Mouse (Mus musculus) cerebellum, adult 18-20 months (tissue): ENCODE results near the gene Caml.
A peak's percentile ranks its signal among the peaks of the same experiment; 100 is the strongest.
"Not testable (repeated sequence)": the region's sequence is repeated elsewhere in the genome, so short reads cannot be mapped to it uniquely, and the experiment has no call there.

Experiments
- DNase-seq, 2 experiments: peaks; one replicate each; pipeline ENCODE4 v3.0.0; 2021

The Caml gene

DNA sequence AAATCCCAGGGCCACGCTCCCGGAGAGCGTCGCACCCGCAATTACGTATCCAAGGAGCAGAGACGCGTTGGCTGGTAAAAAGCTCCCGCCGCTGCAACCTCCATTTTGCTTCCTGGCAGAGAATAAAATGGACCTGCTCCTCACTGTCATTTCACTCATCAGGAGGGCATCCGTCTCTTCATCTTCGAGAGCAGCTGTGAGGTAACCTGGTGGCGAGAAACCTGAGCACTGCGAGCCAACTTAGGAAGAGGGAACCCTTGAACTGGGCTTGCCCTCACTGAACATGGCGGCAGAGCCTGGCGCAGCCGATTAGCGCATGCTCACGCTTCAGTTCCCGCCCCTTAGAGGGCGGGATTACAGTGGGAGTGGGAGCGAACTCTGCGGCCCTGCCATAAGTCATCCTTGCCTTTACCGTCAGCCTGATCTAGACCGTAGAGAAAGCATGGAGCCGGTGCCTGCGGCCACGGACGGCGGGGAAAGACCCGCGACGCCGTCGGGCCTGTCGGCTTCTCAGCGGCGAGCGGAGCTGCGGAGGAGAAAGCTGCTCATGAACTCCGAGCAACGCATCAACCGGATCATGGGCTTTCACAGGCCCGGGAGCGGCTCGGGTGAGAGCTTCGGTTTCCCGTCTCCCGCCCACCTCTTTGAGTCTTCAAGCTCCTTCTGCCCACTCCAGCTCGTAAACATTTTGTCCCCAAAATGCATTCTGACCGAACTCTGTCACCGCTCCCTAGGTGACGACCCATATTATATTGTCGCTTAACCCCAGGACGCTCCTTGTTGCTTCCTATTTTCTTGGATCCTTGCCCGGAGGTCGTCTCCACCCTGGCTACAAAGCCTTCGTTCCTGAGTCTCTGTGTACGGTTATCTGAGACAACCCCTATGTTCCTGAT is at the start of gene Caml:
Gene Caml (plus strand): TSS at position 357 of the 893 bp plus-strand sequence.
- DNase-seq: peak; percentile 89

DNA sequence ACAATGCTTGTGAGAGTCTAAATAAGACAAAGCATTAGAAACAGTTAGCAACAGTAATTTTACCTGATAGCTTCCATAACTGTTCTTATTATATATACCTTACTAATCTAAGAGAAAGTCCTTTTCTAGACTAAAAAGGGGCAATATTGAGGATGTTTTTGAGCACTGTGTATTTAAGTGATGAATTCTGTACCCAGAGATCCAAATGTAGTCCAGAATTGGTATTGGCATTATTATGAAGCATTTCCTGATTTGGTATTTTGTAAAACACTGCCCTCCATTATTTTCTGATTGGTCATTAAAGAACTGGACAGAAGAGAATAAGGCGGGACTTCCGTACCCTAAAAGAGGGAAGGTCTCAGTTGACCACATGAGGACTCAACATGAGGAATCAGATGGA is 49.4 kb upstream of the Caml start, which contains the start of gene Tmed9:
Gene Tmed9 (plus strand): TSS at position 301 of the 400 bp plus-strand sequence.
- no peak for DNase-seq

DNA sequence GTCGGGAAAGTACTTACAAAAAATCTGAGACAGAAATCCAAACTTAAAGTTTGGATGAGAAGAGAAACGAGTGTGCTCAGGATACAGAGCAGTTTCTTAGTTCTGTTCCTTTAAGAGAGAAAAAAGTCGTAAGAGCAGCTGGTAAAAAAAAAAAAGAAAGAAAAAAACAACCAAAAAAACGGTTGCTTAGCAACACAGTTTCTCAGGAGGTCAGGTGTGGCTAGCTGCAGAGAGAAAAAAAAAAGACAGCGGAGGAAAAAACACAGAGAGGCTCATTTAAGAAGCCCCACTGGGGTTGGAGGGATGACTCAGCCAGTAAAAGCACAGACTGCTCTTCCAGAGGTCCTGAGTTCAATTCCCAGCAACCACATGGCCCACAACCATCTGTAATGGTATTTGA is 48.5 kb upstream of the Caml start:
- no peak for DNase-seq

DNA sequence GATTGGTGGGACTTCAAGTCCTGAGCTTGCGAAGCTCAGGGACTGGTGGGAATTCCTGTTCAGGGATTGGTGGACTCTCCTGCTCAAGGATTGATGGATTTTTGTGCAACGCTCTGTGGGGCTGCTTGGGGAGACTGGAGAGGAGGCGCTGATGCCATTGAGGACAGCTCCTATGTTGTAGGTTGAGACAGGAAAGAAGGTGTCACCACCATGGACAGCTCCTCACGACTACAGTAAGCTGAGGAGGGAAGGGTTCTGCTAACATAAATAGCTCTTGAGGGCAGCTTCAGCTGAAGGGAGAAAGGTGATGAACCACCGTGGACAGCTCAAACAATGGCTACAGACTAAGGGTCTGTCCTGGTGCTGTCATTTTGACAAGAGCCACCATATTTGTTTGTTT is 46.9 kb upstream of the Caml start:
- no peak for DNase-seq

DNA sequence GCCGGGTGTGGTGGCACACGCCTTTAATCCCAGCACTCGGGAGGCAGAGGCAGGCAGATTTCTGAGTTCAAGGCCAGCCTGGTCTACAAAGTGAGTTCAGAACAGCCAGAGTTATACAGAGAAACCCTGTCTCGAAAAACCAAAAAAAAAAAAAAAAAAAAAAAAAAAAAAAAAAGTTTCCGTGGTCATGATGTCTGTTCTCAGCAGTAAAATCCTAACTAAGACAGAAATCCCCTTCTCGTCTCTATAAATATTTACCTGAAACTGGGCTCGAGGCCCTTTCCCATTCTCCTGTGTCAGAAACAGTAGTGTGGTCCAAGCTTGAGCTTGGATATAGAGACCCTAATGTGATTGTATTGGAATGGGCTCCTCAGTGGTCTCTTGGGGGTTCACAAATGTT is 45.9 kb upstream of the Caml start:
- DNase-seq: not testable (repeated sequence)

DNA sequence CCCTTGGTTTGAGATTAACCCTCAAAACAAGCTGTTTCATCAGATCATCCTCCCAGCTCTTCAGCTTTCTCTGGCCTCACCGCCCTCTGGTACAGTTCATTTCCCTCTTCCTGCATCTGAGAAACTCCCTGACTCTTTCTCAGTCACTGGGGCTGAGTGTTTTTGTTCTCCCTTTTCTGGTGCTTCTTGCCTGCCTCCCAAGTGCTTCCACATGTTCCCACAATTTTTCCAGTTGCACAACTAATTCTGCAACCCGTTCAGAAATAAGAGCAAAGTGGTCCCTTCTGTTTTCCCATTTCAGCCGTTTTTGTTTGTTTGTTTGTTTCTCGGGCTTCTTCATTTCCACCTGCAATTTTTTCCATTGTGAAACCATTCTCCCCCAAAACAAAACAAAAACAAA is 44.7 kb upstream of the Caml start:
- no peak for DNase-seq

DNA sequence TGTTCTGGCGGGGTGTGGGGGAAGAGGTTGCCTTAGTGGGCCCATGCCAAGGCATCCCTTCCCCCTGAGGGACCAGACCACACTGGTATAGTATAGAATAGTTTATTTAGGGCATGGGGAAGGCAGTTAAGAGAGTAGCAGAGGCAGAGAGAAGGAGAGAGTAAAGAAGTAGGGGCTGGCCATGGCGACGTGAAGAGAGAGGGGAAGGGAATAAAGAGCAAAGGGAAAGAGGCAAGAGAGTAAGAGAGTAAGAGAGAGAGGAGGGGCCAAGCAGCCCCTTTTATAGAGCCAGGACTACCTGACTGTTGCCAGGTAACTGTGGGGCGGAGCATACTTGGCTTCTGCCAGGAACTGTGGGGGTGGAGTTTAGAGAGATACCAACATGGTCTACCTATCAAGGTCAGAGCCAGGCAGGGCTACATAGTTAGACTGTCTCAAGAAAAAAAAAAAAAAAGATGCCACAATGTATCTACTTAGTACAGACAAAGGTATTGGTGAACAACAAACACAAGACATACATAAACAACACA is 30.8 kb upstream of the Caml start:
- DNase-seq: no peak

DNA sequence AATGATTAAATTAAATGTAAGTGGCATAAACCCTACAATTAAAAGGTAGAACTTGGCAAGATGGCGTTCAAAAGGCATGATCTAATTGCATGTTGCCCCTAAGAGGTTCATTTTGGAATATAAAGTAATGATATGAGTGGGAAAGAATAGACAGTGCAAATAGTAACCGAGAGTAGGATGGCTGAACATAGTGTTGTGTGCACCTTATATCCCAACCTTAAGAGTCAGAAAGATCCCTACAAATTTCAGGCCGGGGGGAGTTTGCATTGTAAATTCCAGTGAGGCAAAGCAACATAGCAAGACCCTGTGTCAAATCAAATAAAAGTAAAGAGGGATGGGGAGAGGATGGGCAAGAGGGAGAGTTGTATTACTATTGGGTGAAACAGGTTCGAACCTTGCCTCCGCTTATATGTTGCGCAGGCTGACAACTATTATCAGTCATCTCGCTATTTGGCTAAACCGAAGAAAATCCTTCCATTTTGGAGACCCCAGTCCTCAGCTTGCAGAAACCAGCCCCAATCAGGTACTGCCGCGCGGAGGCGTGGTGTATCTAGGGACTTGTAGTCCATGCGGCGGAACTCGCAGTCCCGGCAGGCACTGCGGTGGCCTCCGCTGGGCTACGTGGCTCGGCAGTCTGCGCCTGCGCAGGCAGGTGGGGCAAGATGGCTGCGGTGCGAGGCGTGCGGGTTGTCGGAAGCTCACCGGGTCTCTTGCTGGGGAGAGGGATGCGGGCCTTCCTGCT is 30.1 kb upstream of the Caml start:
- DNase-seq: peak; percentile 97 to 98

DNA sequence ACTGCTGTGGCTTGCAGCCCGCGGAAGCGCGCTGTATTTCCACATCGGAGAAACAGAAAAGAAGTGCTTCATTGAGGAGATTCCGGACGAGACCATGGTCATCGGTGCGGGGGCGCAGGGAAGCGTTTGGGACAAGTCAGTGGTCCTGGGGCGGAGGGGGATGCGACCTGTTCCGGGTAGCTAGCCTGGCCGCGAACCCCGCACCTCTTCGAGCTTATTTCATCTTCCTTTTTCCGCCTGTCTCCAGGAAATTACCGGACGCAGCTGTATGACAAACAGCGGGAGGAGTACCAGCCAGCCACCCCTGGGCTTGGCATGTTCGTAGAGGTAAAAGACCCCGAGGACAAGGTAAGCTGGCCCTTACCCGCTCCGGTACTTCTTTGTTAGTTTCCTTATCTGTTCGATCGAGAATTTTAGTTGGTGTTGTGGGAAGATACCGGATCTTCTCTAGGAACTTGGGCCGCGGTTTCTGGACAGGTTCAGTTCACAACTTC is 29.5 kb upstream of the Caml start:
- no peak for DNase-seq

DNA sequence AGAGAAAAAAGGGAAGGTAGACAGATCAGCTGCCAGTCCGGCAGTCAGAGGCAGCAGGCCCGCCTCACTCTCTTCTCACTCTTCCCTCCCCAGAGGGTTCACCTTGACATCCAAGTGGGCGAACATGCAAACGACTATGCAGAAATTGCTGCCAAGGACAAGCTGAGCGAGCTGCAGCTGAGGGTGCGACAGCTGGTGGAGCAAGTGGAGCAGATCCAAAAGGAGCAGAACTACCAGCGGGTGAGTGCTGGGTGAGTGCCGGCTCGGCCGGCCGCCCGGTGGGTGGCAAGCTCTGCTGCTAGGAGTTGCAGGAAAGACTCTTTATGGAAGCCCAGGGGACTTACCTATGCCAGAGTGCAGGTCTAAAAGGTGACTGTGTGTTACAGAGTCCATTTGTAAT is 27.4 kb upstream of the Caml start:
- DNase-seq: peak; percentile 52 to 56

DNA sequence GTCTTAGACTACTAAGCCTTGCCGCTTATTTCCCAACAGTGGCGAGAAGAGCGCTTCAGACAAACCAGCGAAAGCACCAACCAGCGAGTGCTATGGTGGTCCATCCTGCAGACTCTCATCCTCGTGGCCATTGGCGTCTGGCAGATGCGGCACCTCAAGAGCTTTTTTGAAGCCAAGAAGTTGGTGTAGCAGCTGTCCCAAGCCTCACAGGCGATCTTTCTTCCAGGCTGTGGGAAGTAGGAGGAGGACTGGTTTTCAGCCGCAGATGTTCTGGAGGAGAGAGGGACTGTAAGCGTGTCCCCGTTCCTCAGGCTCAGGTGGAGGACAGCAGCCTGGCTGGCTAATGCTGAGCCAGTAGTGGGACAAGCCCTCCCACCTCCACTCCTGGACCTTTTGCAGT is 26.0 kb upstream of the Caml start:
- no peak for DNase-seq

DNA sequence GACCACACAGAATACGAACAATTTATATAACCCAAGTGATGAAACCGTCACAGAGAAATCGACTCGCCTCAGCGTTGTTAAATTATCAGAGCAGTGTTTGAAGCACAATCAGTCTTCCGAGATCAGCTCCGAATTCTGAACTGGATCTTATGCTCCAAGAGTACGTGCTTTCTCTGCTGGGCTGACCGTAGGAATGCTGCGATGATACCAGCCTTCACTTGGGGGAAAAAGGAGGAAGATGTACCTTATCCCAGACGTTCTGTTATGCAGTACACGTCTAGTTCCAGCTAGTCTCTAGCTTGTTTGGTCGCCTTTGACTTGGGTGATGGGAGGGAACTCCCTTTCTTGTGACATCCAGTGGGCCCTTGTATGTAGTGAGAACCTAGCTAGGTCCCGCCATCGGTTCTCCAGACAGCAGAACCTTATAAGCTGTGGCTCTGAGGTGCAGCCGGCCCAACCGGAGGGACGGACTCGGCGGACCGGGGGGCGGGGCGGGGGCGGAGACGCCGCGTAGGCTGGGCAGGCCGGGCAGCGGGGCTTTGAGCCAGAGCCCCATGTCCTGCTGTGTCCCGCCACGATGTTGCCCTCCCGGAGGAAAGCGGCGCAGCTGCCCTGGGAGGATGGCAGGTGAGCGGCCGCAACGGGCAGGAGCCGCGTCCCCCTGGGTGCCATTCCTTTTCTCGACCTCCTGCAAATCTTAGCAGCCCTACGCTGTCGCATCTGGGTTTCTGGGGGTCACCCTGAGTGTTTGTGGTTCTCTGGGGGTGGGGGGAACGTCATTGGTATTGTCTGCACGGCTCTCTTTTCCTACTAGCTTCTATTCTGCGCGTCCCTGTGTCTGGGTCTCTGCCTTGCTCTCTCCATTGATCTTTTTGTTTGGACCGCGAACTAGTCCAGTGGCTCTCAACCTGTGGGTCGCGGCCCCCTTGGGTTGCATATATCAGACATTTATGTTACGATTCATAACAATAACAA is 23.0 kb upstream of the Caml start, which contains the start of gene B4galt7:
Gene B4galt7 (plus strand): TSS at position 331 of the 975 bp plus-strand sequence.
- DNase-seq: peak; percentile 83 to 89

DNA sequence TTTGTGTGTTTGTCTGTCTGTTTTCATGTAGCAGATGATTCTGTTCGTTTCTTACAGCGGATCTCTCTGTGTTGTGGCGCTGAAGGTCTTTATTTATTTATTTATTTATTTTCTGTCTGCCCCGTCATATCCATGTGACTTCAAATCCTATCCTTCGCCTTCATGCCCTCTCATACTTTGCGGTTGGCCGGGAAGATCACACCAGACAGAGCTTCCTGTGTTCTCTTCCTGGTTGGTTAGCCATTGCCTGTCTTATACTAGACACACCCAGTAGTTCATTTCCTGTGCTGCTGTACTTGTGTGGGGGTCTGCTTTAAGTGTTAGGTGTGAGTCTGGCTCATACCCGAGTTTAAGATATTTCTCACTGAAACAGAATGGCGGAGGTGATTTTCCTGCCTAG is 22.1 kb upstream of the Caml start:
- no peak for DNase-seq

DNA sequence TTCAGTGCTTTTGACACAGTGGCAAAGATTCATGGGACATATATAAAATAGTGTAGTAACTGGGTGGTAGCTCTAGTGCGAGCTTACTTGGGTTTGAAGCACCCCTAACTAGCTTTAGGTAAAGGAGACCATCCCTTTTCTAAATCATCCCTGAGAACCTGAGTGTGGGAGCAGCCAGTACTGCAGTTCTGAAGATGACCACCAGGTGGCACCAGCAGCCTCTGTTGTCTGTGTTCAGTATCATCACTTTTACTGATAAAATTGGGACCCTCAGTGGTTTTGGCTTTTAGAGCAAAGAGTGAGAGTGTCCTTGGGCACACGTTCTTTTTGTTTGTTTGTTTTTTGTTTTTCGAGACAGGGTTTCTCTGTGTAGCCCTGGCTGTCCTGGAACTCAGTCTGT is 21.2 kb upstream of the Caml start:
- DNase-seq: peak; percentile 84 to 88

DNA sequence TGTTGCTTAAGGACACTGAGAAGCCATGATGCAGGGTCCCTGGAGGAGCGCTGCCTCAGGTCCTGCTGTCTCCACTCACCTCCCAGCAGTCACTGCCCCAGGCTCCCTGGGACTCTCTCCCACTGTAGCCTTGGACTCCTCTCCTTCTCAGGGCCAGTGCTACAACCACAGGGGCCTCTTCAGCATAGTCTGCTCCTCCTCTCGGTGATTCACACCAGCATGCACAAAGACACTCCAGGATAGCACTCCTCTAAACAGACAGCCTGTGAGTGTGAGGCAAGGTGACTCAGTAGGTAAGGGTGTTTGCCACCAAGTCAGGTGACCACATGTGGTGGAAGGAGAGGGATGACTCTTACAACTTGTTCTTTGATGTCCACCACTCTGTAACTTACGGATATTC is 18.2 kb upstream of the Caml start:
- no peak for DNase-seq

DNA sequence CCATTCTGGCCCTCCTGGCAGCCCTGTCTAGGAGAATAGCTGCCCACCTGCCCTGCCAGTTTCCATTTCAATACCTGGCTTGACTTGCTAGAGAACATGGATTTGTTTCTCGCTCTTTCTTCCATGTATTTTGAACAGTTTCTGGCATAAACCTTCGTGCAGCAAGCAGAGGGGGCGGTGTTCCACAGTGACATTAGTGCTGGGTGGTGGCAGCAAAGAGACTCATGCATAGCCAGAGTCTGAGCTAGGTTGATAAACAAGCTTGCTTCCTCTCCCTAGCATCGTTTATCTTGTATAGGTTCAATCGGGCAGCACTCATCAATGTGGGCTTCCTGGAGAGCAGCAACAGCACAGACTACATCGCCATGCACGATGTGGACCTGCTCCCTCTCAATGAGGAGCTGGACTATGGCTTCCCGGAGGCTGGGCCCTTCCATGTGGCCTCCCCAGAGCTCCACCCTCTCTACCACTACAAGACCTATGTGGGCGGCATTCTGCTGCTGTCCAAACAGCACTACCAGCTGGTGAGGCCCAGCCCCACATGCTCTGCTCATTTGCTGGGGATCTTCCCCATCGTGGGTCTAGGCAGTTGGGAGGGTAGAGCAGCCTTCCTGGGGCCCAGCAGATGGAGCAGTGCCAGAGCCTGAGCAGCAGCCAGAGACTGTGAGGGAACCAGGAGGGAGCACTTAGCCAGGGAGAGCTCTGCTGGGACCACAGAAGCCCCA is 15.7 kb upstream of the Caml start:
- no peak for DNase-seq

DNA sequence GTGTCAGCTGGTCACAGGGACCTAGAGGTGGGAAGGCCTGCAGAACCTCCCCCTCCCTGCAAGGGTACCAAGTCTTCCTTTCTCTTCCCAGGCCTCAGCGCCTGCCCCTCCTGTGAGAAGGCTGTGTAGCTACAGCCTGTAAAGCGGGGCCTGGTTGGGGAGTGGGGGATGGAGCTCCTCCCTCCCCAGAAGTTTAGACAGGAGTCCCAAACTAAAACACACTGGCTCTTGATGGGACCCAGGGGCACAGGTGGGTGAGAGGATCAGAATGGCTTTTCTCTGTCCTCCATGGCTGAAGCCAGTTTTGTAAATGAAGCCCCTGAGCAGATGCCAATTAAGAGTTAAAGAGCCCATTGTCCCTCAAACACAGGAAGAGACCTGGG is 15.2 kb upstream of the Caml start:
- DNase-seq: no peak

DNA sequence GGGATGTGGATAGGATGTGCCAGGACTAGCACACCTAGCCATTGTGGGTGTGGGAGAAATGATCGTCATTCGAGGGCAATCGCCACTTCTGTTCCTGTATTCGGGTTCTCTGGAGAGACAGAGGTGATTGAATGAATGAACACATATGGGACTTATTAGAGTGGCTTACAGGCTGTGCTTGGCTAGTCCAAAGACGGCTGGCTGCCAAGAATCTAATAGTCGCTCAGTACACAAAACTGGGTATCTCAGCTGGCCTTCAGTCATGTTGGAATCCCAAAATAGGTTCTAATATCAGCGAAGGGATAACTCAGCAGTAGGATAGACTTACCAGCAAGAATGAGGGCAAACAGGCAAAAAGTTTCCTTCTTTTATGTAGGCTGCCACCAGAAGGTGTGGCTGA is 10.8 kb upstream of the Caml start:
- no peak for DNase-seq

DNA sequence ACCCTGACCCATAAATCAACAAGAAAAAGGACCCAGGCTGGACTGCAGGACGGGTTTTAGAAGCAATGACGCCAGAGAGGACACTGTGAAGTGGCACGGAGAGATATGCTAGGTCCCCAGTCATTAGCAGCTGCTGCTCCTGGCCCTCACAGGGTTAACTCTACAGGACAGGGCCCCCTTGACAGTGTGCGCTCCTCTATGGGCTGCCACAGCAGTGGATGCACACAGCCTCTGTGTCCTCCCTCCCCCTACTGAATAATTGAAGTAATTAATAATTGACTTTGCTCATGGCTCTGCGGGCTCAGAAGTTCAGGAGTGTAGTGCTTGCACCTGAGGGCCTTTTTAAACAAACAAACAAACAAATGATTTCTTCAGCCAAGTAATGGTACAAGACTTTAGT is 9.3 kb upstream of the Caml start:
- DNase-seq: no peak

DNA sequence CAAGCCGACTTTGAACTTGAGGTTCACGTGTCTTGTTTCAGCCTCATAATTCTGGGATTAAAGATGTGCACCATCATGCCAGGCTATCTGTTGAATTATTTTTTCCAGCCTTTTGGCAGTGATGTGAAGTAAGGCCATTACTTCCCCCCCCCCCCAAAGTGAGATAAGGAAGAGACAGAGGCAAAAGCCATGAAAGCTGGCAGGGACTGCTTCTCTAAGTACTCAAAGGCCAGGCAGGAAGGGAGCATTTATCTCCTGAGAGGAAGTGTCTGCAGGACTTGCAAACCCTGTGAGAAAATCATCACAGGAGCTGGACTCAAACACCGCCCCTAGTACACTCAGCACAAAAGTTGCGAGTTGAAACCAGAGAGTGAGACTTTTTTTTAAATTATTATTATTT is 3.5 kb upstream of the Caml start:
- DNase-seq: no peak

DNA sequence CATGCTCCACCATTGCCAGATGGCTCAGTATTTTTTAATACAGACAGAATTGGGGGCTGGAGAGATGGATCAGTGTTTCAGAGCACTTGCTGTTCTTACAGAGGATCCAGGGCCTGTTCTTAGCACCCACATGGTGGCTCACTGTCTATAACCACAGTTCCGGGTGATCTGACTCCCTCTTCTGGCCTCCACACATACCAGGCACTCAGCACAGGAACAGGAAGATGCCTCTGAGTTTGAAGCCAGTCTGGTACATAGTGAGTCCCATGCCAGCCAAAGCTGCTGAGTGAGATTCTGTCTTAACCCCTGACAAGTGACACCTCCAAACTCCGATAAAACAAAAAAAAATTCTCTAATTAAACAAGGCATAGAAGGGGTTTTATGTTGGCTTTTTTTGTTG is 2.5 kb upstream of the Caml start:
- DNase-seq: no peak

DNA sequence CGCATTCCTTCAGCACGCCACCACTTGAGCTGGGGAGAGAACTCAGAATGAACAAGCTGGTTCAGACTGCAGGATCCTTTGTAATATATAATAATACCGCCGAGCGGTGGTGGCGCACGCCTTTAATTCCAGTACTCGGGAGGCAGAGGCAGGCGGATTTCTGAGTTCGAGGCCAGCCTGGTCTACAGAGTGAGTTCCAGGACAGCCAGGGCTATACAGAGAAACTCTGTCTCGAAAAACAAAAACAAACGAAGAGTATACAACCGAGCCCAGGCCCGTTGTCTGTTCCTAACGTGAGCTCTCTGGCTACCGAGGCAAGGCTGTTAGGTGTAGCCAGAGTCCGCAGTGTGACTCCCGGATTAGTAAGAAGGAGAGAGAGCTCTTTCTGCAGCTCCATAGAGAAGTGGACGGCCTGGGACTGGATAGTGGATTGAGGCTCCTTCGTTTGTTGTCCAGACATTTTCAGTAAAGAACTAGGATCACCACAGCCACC is 603 bp upstream of the Caml start:
- DNase-seq: not testable (repeated sequence)
